Mouse (Mus musculus) neural tube, embryonic 14.5 days (tissue): ENCODE measurements around the gene Sap18. TPM values are rescaled to one million over a fixed set of nuclear protein-coding genes. Genes with fewer than 3 reads are reported as not detected.
"Not testable (repeated sequence)": the region's sequence is repeated elsewhere in the genome, so short reads cannot be mapped to it uniquely, and the experiment has no call there.

ENCODE experiments used
- ATAC-seq: fragments of 200-750 bp; cut with Nextera tagmentation; 2 replicates; pipeline ENCODE4 v1.8.0; 2017; ENCODE audit warnings: low read depth, mild to moderate bottlenecking, moderate TSS enrichment, moderate library complexity
- H3K27ac ChIP-seq: fragments of 300-500 bp; sonication (generic); 2 replicates; pipeline ENCODE4 v1.5.1; 2014; ENCODE audit warnings: low read depth, mild to moderate bottlenecking, control low read depth, low read length, moderate library complexity, mixed read lengths
- H3K27me3 ChIP-seq: fragments of 300-500 bp; sonication (generic); 2 replicates; pipeline ENCODE4 v1.6.1; 2014; ENCODE audit warnings: low read length; ENCODE audit not compliant: control insufficient read depth, insufficient read depth
- H3K36me3 ChIP-seq: fragments of 300-500 bp; sonication (generic); 2 replicates; pipeline ENCODE4 v1.6.1; 2014; ENCODE audit warnings: low read length, mixed read lengths; ENCODE audit not compliant: control insufficient read depth, insufficient read depth
- H3K4me1 ChIP-seq: fragments of 300-500 bp; sonication (generic); 2 replicates; pipeline ENCODE4 v1.6.1; 2014; ENCODE audit warnings: low read length; ENCODE audit not compliant: control insufficient read depth, insufficient read depth
- H3K4me2 ChIP-seq: fragments of 300-500 bp; sonication (generic); 2 replicates; pipeline ENCODE4 v1.6.1; 2014; ENCODE audit warnings: mild to moderate bottlenecking, low read depth, low read length, control low read depth
- H3K4me3 ChIP-seq: fragments of 300-500 bp; sonication (generic); 2 replicates; pipeline ENCODE4 v1.5.1; 2014; ENCODE audit warnings: low read depth, low read length, control low read depth, mixed read lengths
- H3K9ac ChIP-seq: fragments of 300-500 bp; sonication (generic); replicated peaks from 2 replicates; pipeline ENCODE4 v1.6.1; 2014; ENCODE audit warnings: low read depth, mild to moderate bottlenecking, control low read depth, low read length, mixed read lengths
- H3K9me3 ChIP-seq: fragments of 300-500 bp; sonication (generic); 2 replicates; pipeline ENCODE4 v1.6.1; 2016; ENCODE audit warnings: low read length; ENCODE audit not compliant: control insufficient read depth
- WGBS: fragments of 180-500 bp; shearing (Covaris S2); extraction: QIAGEN DNeasy Blood & Tissue Kit; methylation state at CpG from one replicate; pipeline ENCODE4 v1.1.7; 2014; 5-methylcytosine and 5-hydroxymethylcytosine counted together
- microRNA-seq: library from miRNA; unstranded; fragments of <30 nt; microRNA quantifications from one replicate; pipeline ENCODE4, GENCODE M21; 2016
- polyA plus RNA-seq: library from polyadenylated mRNA; unstranded; fragments of >200 nt; fragmentation: Nextera tagmentation; extraction: Ambion mirVana; gene quantifications from 2 replicates; pipeline ENCODE4 v1.2.1, GENCODE M21; 2014

The Sap18 gene
- polyA plus RNA-seq, 1 experiment from 2014 or later: 28.5 TPM

GRCm38 (mm10) chr14:57848646-57849045 lies 50.7 kb downstream of the Sap18 start:
- no peak for ATAC-seq
- Histone ChIP-seq H3K9me3 (no peaks in the 10 kb centered on the region), H3K27me3 (no peaks in the 10 kb centered on the region), H3K36me3 (peaks cover 14% of the 10 kb centered on the region), H3K4me2 (no peak overlapping the region), H3K9ac (no peak overlapping the region), H3K4me1 (no peaks in the 10 kb centered on the region), H3K4me3 (no peak overlapping the region), H3K27ac (no peak overlapping the region)
- WGBS: 93% methylated on average over 2 of the region's 2 CpGs

- H3K4me2 ChIP-seq: no peak overlapping the region
- 82% methylated on average over 3 of the region's 3 CpGs for WGBS
- no peak overlapping the region for H3K27ac ChIP-seq
- no peaks in the 10 kb centered on the region for H3K27me3 ChIP-seq
- ATAC-seq: no peak
- no peak overlapping the region for H3K9ac ChIP-seq
- no peak overlapping the region for H3K4me3 ChIP-seq
- peaks cover 14% of the 10 kb centered on the region for H3K36me3 ChIP-seq
- H3K4me1 ChIP-seq: no peaks in the 10 kb centered on the region
- H3K9me3 ChIP-seq: no peaks in the 10 kb centered on the region
These were observed 52.4 kb downstream of the Sap18 start for GRCm38 (mm10) chr14:57850330-57850729.

GRCm38 (mm10) chr14:57852961-57853360 lies 55.0 kb downstream of the Sap18 start:
- Histone ChIP-seq H3K4me3 (no peak overlapping the region), H3K27ac (no peak overlapping the region), H3K9me3 (no peaks in the 10 kb centered on the region), H3K4me2 (no peak overlapping the region), H3K36me3 (peaks cover 12% of the 10 kb centered on the region; the same call in 1 of the 2 replicates), H3K4me1 (no peaks in the 10 kb centered on the region), H3K27me3 (no peaks in the 10 kb centered on the region), H3K9ac (no peak overlapping the region)
- 89% methylated on average over 2 of the region's 2 CpGs for WGBS
- ATAC-seq: no peak

- H3K4me1 ChIP-seq, H3K4me2 ChIP-seq: not testable (repeated sequence)
These were observed 58.1 kb downstream of the Sap18 start for GRCm38 (mm10) chr14:57856037-57856436.

More at GRCm38 (mm10) chr14:57856037-57856436, 58.1 kb downstream of the Sap18 start:
- ATAC-seq, H3K4me3 ChIP-seq, H3K9me3 ChIP-seq, H3K27ac ChIP-seq, H3K9ac ChIP-seq, H3K27me3 ChIP-seq: not testable (repeated sequence)
- H3K36me3 ChIP-seq: peaks cover 12% of the 10 kb centered on the region

Small RNA genes within 50 kb of the gene (microRNA-seq; reads per million reads assigned to microRNA genes)
- not detected for gene Mir3077

Other genes with a start within 250 kb of the Sap18 start
- gene Eef1akmt1, start 226.6 kb upstream of the Sap18 start, polyA plus RNA-seq: 101 and 109 TPM in 2 replicates
- gene Xpo4, start 132.8 kb upstream of the Sap18 start, polyA plus RNA-seq: 17.5 and 18.0 TPM in 2 replicates
- gene Gm49361, start 52.1 kb upstream of the Sap18 start, polyA plus RNA-seq: not detected in 2 replicates
- gene Lats2, start 39.8 kb upstream of the Sap18 start, polyA plus RNA-seq: 5.0 and 9.7 TPM in 2 replicates
- 3.6 and 5.3 TPM in 2 replicates for gene Ska3, start 28.0 kb downstream of the Sap18 start, polyA plus RNA-seq
- gene Mrpl57, start 28.1 kb downstream of the Sap18 start, polyA plus RNA-seq: 155 and 175 TPM in 2 replicates
- gene Zdhhc20, start 92.1 kb downstream of the Sap18 start, polyA plus RNA-seq: 38.9 and 42.8 TPM in 2 replicates
- 46.5 and 56.7 TPM in 2 replicates for gene Micu2, start 201.1 kb downstream of the Sap18 start, polyA plus RNA-seq